Mouse (Mus musculus) ES-E14 (cell line): ENCODE results near the gene Gm21970.

Experiments
- MAFK ChIP-seq: IDR thresholded peaks from 2 replicates; pipeline ENCODE4 v1.6.1; 2014; ENCODE audit warnings: mild to moderate bottlenecking, low read depth, low read length, inconsistent platforms; ENCODE audit not compliant: insufficient read depth
- ZC3H11A ChIP-seq: IDR thresholded peaks from 2 replicates; pipeline ENCODE4 v1.6.1; 2012; ENCODE audit warnings: low read depth, mild to moderate bottlenecking, inconsistent platforms, low read length, borderline replicate concordance
- ZNF384 ChIP-seq: IDR thresholded peaks from 2 replicates; pipeline ENCODE4 v1.6.1; 2012; ENCODE audit warnings: low read depth, low read length, inconsistent platforms

GRCm38 (mm10) chr16:91427461-91427860 is 35.9 kb downstream of the Gm21970 start:
- TF ChIP-seq MAFK (no peak), ZC3H11A (no peak), ZNF384 (no peak)
